Mouse (Mus musculus): ENCODE results near the gene Tbc1d5.

DNA sequence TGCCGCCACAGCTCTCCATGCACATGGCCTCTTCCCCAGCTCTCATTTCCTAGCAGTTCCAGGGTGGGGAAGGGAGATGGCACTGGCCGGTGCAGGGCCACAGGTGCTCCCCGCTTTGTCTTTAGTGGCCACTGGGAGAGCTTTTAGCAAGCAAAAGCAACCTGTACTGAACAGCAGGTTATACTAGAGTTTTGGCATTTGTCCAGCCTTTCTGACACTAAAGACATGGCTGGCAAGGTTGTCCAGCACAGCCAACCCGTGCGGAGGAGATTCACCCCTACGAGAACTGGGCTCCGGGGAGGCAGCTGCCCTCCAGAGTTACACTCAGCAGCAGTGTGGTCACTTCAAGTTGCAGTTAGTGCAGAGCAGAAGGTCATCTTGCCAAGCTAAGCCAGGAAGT is 445.8 kb downstream of the Tbc1d5 start:
- TF ChIP-seq CTCF (IDR thresholded peaks at IDR 0.05; ENCODE audit: borderline replicate concordance, control insufficient read depth, extremely low read depth, insufficient read depth, low read length, poor library complexity) (no peak), POLR2A (IDR thresholded peaks at IDR 0.05; ENCODE audit: control insufficient read depth, extremely low read depth, insufficient read depth, low read length, poor library complexity) (no peak)

Measured in thymus, adult 2 months (tissue).